Mouse (Mus musculus): Measurements from ENCODE around the gene Col4a1. TPM values are rescaled to one million over a fixed set of nuclear protein-coding genes. Genes with fewer than 3 reads are reported as not detected.

Col4a1 gene
- polyA plus RNA-seq, 1 experiment from 2014 or later, result 130 TPM

DNA sequence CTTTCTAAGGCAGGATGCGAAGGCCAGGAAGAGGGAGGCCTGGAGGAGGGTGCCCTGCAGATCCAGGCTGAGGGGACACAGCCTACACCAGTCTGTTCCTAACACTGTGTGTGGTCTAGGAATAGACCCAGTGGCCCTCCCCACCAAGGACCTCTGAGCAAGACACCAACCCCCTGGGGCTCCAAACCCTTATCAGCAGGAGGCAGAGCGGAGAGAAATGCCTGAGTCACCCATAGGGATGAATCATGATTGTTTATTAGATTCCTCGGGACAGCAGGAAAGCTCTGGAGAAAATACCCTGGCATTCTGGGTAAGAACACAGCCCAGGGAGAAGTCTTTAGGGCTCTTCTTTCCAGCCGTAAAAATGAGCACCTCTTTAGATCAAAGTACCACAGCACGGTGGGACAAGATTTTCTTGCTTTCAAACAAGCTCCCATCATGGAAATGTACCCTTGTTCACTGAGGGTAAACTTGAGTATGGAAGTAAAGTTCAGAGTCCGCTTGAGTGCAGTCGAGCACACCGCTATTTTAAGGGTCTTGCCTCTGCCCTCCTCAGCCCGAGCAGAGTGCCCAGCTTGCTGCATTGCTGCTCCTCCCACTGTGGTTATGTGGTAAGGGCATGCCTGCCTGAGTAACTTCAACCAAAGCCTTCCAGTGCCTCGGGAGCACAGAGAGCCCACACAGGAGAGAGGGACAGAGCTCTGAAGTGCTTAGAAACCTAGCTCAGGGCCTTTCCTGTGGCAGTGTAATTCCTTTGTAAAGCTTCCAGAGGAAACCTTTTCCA, 52.6 kb downstream of the Col4a1 start:
- WGBS, result 48% methylated on average over 10 of the region's 10 CpGs
- H3K36me3 ChIP-seq (ENCODE audit: control insufficient read depth, insufficient read depth, low read length), result no peaks in the 10 kb centered on the region
- no peak overlapping the region for H3K27ac ChIP-seq (ENCODE audit: low read depth, low read length)
- no peaks in the 10 kb centered on the region for H3K27me3 ChIP-seq (ENCODE audit: control insufficient read depth, insufficient read depth, low read length)
- no peaks in the 10 kb centered on the region for H3K9me3 ChIP-seq (ENCODE audit: control insufficient read depth, low read length)
- H3K9ac ChIP-seq (ENCODE audit: low read length), result no peak overlapping the region
- H3K4me3 ChIP-seq (ENCODE audit: low read depth, low read length), result no peak overlapping the region
- no peak for ATAC-seq (replicated peaks; ENCODE audit: low FRiP score)
- H3K4me2 ChIP-seq (ENCODE audit: low read depth, low read length, severe bottlenecking), result no peak overlapping the region
- no peak for DNase-seq (ENCODE audit: low spot score)
- no peaks in the 10 kb centered on the region for H3K4me1 ChIP-seq (replicated peaks; ENCODE audit: control insufficient read depth, insufficient read depth, low read length)

DNA sequence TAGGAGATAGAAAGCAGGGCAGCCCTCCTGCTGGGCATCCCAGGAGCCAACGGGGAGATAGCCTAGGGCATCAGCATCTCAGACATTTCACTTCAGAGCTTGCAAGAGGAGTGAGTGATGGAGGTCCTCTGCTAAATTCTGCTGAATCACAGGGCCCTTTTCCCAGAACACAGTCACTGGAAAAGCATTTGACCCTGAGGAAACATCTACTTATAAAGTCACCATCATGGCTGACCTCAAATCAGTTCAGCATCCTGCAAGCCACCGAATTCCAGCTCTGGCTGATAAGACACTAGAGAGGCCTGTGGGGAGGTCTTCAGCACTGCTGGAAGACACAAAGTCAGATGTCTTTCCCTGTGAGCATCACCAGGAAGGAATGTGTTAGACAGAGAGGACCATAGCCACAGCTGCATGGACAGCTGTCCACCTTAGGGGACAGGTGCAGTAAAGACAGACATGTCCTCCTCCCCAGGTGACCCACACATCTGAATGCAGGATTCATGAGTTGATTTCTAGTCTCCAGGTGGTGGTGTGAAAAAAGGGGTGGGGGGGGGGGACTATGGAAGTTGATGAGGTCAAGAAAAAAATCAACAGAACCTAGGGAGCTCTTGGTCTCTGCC, 54.0 kb downstream of the Col4a1 start:
- Histone ChIP-seq H3K27me3 (ENCODE audit: control insufficient read depth, insufficient read depth, low read length) (no peaks in the 10 kb centered on the region), H3K4me1 (replicated peaks; ENCODE audit: control insufficient read depth, insufficient read depth, low read length) (no peaks in the 10 kb centered on the region), H3K9ac (ENCODE audit: low read length) (no peak overlapping the region), H3K27ac (ENCODE audit: low read depth, low read length) (no peak overlapping the region), H3K36me3 (ENCODE audit: control insufficient read depth, insufficient read depth, low read length) (no peaks in the 10 kb centered on the region), H3K4me2 (ENCODE audit: low read depth, low read length, severe bottlenecking) (no peak overlapping the region), H3K9me3 (ENCODE audit: control insufficient read depth, low read length) (no peaks in the 10 kb centered on the region), H3K4me3 (ENCODE audit: low read depth, low read length) (no peak overlapping the region)
- DNase-seq (ENCODE audit: low spot score) (no peak), ATAC-seq (replicated peaks; ENCODE audit: low FRiP score) (no peak)
- WGBS, result 74% methylated on average over 2 of the region's 2 CpGs

- H3K27me3 ChIP-seq (ENCODE audit: control insufficient read depth, insufficient read depth, low read length), result no peaks in the 10 kb centered on the region
- WGBS, result 90% methylated on average over 13 of the region's 13 CpGs
- no peak for DNase-seq (ENCODE audit: low spot score)
Observed at GRCm38 (mm10) chr8:11257079-11258017, 55.3 kb downstream of the Col4a1 start.

DNA sequence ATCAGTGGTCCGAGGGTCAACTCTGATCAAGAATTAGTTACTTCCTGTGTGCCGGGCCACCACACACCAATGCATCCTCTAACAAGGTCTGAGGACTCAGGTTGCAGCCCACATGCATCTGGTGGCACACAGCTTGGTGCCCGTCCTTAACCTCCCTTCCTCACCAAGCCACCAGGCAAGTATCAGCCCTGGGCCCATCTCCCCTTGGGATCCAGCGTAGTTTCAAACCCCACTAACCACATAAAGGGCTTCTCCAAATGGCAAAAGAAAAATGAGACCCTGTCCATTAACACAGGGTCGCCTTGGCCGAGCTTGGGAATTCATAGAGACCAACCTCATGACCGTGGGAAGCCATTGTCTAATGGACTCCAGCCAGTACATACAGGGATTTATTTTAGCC, 56.2 kb downstream of the Col4a1 start:
- no peaks in the 10 kb centered on the region for H3K27me3 ChIP-seq (ENCODE audit: control insufficient read depth, insufficient read depth, low read length)
- WGBS, result 74% methylated on average over 7 of the region's 7 CpGs
- no peak overlapping the region for H3K9ac ChIP-seq (ENCODE audit: low read length)
- no peak for ATAC-seq (replicated peaks; ENCODE audit: low FRiP score)
- H3K9me3 ChIP-seq (ENCODE audit: control insufficient read depth, low read length), result no peaks in the 10 kb centered on the region
- no peaks in the 10 kb centered on the region for H3K36me3 ChIP-seq (ENCODE audit: control insufficient read depth, insufficient read depth, low read length)
- H3K4me3 ChIP-seq (ENCODE audit: low read depth, low read length), result no peak overlapping the region
- H3K4me1 ChIP-seq (replicated peaks; ENCODE audit: control insufficient read depth, insufficient read depth, low read length), result no peaks in the 10 kb centered on the region
- no peak overlapping the region for H3K27ac ChIP-seq (ENCODE audit: low read depth, low read length)
- no peak overlapping the region for H3K4me2 ChIP-seq (ENCODE audit: low read depth, low read length, severe bottlenecking)
- DNase-seq (ENCODE audit: low spot score), result no peak

More at GRCm38 (mm10) chr8:11257079-11258017, 55.3 kb downstream of the Col4a1 start:
- no peak overlapping the region for H3K4me2 ChIP-seq (ENCODE audit: low read depth, low read length, severe bottlenecking)
- H3K4me3 ChIP-seq (ENCODE audit: low read depth, low read length), result no peak overlapping the region
- H3K4me1 ChIP-seq (replicated peaks; ENCODE audit: control insufficient read depth, insufficient read depth, low read length), result no peaks in the 10 kb centered on the region
- H3K36me3 ChIP-seq (ENCODE audit: control insufficient read depth, insufficient read depth, low read length), result no peaks in the 10 kb centered on the region
- H3K9ac ChIP-seq (ENCODE audit: low read length), result no peak overlapping the region
- H3K27ac ChIP-seq (ENCODE audit: low read depth, low read length), result no peak overlapping the region
- no peaks in the 10 kb centered on the region for H3K9me3 ChIP-seq (ENCODE audit: control insufficient read depth, low read length)
- no peak for ATAC-seq (replicated peaks; ENCODE audit: low FRiP score)

DNA sequence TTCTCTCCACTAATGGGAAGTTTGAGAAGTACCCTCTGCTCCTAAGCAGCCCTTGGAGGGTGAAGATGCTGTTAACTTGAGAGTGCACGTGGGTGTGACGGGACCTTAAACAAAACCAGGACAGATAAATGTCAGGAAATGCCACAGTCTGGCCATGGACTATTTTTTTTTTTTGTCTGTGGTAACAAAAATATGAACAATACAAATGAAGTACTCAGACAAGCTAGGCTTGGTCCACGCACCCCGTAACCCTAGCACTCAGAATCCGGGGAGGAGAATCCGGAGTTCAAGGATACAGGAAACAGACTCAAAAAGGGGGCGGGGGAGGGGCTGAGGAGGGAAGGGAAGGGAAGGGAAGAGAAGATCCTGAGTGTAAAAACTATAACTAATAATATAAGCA, 56.9 kb downstream of the Col4a1 start:
- Histone ChIP-seq H3K4me1 (replicated peaks; ENCODE audit: control insufficient read depth, insufficient read depth, low read length) (no peaks in the 10 kb centered on the region), H3K27ac (ENCODE audit: low read depth, low read length) (no peak overlapping the region), H3K4me2 (ENCODE audit: low read depth, low read length, severe bottlenecking) (no peak overlapping the region), H3K9me3 (ENCODE audit: control insufficient read depth, low read length) (no peaks in the 10 kb centered on the region), H3K27me3 (ENCODE audit: control insufficient read depth, insufficient read depth, low read length) (no peaks in the 10 kb centered on the region), H3K4me3 (ENCODE audit: low read depth, low read length) (no peak overlapping the region), H3K36me3 (ENCODE audit: control insufficient read depth, insufficient read depth, low read length) (no peaks in the 10 kb centered on the region), H3K9ac (ENCODE audit: low read length) (no peak overlapping the region)
- DNase-seq (ENCODE audit: low spot score) (no peak), ATAC-seq (replicated peaks; ENCODE audit: low FRiP score) (no peak)
- 75% methylated on average over 7 of the region's 7 CpGs for WGBS

DNA sequence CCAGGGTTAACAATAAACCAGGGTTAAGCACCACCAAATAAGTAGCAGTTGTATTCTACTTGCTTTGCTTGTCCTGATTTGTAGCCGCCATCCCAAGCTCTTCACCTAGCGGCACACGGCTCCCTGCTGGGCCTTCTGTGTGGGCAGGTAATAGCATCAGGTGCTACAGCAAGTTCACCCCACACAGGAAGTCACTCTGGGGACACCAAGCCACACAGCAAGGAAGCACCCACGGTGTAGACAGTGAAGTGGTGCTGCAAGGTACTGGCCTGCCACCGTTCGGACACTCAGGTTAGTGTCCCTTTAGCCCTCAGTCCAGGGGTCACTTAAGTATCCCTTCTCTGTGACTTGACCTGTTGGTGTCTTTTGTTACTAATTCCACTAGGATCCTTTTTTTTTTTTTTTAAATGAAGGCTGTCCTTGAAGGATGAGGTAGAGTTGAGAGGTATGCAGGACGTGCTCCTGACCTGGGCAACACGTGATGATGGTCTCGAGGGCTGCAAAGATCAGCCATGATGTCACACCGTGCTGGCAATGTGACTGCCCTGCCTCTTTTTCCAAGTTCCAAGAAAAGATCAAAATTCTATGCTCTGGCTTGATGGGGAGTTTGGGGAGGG, 57.6 kb downstream of the Col4a1 start:
- H3K27me3 ChIP-seq (ENCODE audit: control insufficient read depth, insufficient read depth, low read length), result no peaks in the 10 kb centered on the region
- H3K36me3 ChIP-seq (ENCODE audit: control insufficient read depth, insufficient read depth, low read length), result no peaks in the 10 kb centered on the region
- 83% methylated on average over 10 of the region's 10 CpGs for WGBS
- no peaks in the 10 kb centered on the region for H3K9me3 ChIP-seq (ENCODE audit: control insufficient read depth, low read length)
- no peak for ATAC-seq (replicated peaks; ENCODE audit: low FRiP score)
- no peak overlapping the region for H3K4me3 ChIP-seq (ENCODE audit: low read depth, low read length)
- no peak overlapping the region for H3K4me2 ChIP-seq (ENCODE audit: low read depth, low read length, severe bottlenecking)
- H3K4me1 ChIP-seq (replicated peaks; ENCODE audit: control insufficient read depth, insufficient read depth, low read length), result no peaks in the 10 kb centered on the region
- H3K9ac ChIP-seq (ENCODE audit: low read length), result no peak overlapping the region
- no peak for DNase-seq (ENCODE audit: low spot score)
- H3K27ac ChIP-seq (ENCODE audit: low read depth, low read length), result no peak overlapping the region

- no peaks in the 10 kb centered on the region for H3K36me3 ChIP-seq (ENCODE audit: control insufficient read depth, insufficient read depth, low read length)
- DNase-seq (ENCODE audit: low spot score), result no peak
- 74% methylated on average over 2 of the region's 2 CpGs for WGBS
- H3K9me3 ChIP-seq (ENCODE audit: control insufficient read depth, low read length), result no peaks in the 10 kb centered on the region
- no peak overlapping the region for H3K9ac ChIP-seq (ENCODE audit: low read length)
- no peaks in the 10 kb centered on the region for H3K27me3 ChIP-seq (ENCODE audit: control insufficient read depth, insufficient read depth, low read length)
- ATAC-seq (replicated peaks; ENCODE audit: low FRiP score), result no peak
- H3K4me1 ChIP-seq (replicated peaks; ENCODE audit: control insufficient read depth, insufficient read depth, low read length), result no peaks in the 10 kb centered on the region
- H3K27ac ChIP-seq (ENCODE audit: low read depth, low read length), result no peak overlapping the region
- H3K4me2 ChIP-seq (ENCODE audit: low read depth, low read length, severe bottlenecking), result no peak overlapping the region
- H3K4me3 ChIP-seq (ENCODE audit: low read depth, low read length), result no peak overlapping the region
Observed at GRCm38 (mm10) chr8:11254510-11254909, 58.1 kb downstream of the Col4a1 start.

GRCm38 (mm10) chr8:11253556-11253955, 59.1 kb downstream of the Col4a1 start:
- DNase-seq (ENCODE audit: low spot score) (peak; percentile 88), ATAC-seq (replicated peaks; ENCODE audit: low FRiP score) (peak; percentile 72; the same call in 1 of the 2 replicates)

More at GRCm38 (mm10) chr8:11253556-11253955, 59.1 kb downstream of the Col4a1 start:
- H3K4me2 ChIP-seq (ENCODE audit: low read depth, low read length, severe bottlenecking), result no peak overlapping the region
- no peak overlapping the region for H3K9ac ChIP-seq (ENCODE audit: low read length)
- no peak overlapping the region for H3K4me3 ChIP-seq (ENCODE audit: low read depth, low read length)
- H3K27ac ChIP-seq (ENCODE audit: low read depth, low read length), result no peak overlapping the region
- no peaks in the 10 kb centered on the region for H3K36me3 ChIP-seq (ENCODE audit: control insufficient read depth, insufficient read depth, low read length)
- H3K27me3 ChIP-seq (ENCODE audit: control insufficient read depth, insufficient read depth, low read length), result no peaks in the 10 kb centered on the region
- no peaks in the 10 kb centered on the region; the same call in 1 of the 2 replicates for H3K4me1 ChIP-seq (replicated peaks; ENCODE audit: control insufficient read depth, insufficient read depth, low read length)
- H3K9me3 ChIP-seq (ENCODE audit: control insufficient read depth, low read length), result no peaks in the 10 kb centered on the region
- 59% methylated on average over 1 of the region's 1 CpGs for WGBS
